Mouse (Mus musculus): ENCODE results near the gene Nap1l4. TPM values are rescaled to one million over a fixed set of nuclear protein-coding genes. Genes with fewer than 3 reads are reported as not detected.

Nap1l4 gene
- polyA plus RNA-seq, 1 experiment from 2014 or later = 227 TPM

- Histone ChIP-seq H3K4me2 (ENCODE audit: low read depth, low read length) (no peak overlapping the region), H3K9me3 (ENCODE audit: control insufficient read depth, low read length) (no peaks in the 10 kb centered on the region), H3K27me3 (ENCODE audit: control insufficient read depth, insufficient read depth, low read depth, low read length) (peaks cover 27% of the 10 kb centered on the region), H3K4me1 (replicated peaks; ENCODE audit: control insufficient read depth, insufficient read depth, low read length) (peaks cover 12% of the 10 kb centered on the region), H3K4me3 (ENCODE audit: low read length) (no peak overlapping the region), H3K36me3 (ENCODE audit: control insufficient read depth, insufficient read depth, low read length) (no peaks in the 10 kb centered on the region), H3K27ac (ENCODE audit: low read length) (no peak overlapping the region), H3K9ac (ENCODE audit: low read length) (no peak overlapping the region)
- WGBS = 92% methylated on average over 4 of the region's 4 CpGs
- no peak for ATAC-seq (ENCODE audit: low read depth)
Observed at GRCm38 (mm10) chr7:143498584-143498983, 50.3 kb downstream of the Nap1l4 start.

- Histone ChIP-seq H3K27me3 (ENCODE audit: control insufficient read depth, insufficient read depth, low read depth, low read length) (no peaks in the 10 kb centered on the region; the same call in 1 of the 2 replicates), H3K4me3 (ENCODE audit: low read length) (no peak overlapping the region), H3K27ac (ENCODE audit: low read length) (no peak overlapping the region), H3K9me3 (ENCODE audit: control insufficient read depth, low read length) (no peaks in the 10 kb centered on the region), H3K36me3 (ENCODE audit: control insufficient read depth, insufficient read depth, low read length) (no peaks in the 10 kb centered on the region), H3K9ac (ENCODE audit: low read length) (no peak overlapping the region), H3K4me1 (replicated peaks; ENCODE audit: control insufficient read depth, insufficient read depth, low read length) (no peaks in the 10 kb centered on the region), H3K4me2 (ENCODE audit: low read depth, low read length) (no peak overlapping the region)
- no peak for ATAC-seq (ENCODE audit: low read depth)
- WGBS = 71% methylated on average over 8 of the region's 8 CpGs
Observed at GRCm38 (mm10) chr7:143495104-143495961, 53.6 kb downstream of the Nap1l4 start.

GRCm38 (mm10) chr7:143493616-143494126 is 55.2 kb downstream of the Nap1l4 start:
- Histone ChIP-seq H3K9me3 (ENCODE audit: control insufficient read depth, low read length) (no peaks in the 10 kb centered on the region), H3K4me1 (replicated peaks; ENCODE audit: control insufficient read depth, insufficient read depth, low read length) (no peaks in the 10 kb centered on the region), H3K4me2 (ENCODE audit: low read depth, low read length) (no peak overlapping the region), H3K36me3 (ENCODE audit: control insufficient read depth, insufficient read depth, low read length) (no peaks in the 10 kb centered on the region), H3K9ac (ENCODE audit: low read length) (no peak overlapping the region), H3K27me3 (ENCODE audit: control insufficient read depth, insufficient read depth, low read depth, low read length) (no peaks in the 10 kb centered on the region; the same call in 1 of the 2 replicates), H3K4me3 (ENCODE audit: low read length) (no peak overlapping the region), H3K27ac (ENCODE audit: low read length) (no peak overlapping the region)
- ATAC-seq (ENCODE audit: low read depth) = peak; percentile 46; the same call in 1 of the 2 replicates
- WGBS = 46% methylated on average over 6 of the region's 6 CpGs

- no peaks in the 10 kb centered on the region for H3K36me3 ChIP-seq (ENCODE audit: control insufficient read depth, insufficient read depth, low read length)
- H3K4me3 ChIP-seq (ENCODE audit: low read length) = no peak overlapping the region
- WGBS = 76% methylated on average over 6 of the region's 6 CpGs
- no peak overlapping the region for H3K4me2 ChIP-seq (ENCODE audit: low read depth, low read length)
- no peaks in the 10 kb centered on the region for H3K4me1 ChIP-seq (replicated peaks; ENCODE audit: control insufficient read depth, insufficient read depth, low read length)
- H3K27me3 ChIP-seq (ENCODE audit: control insufficient read depth, insufficient read depth, low read depth, low read length) = no peaks in the 10 kb centered on the region
- no peak overlapping the region for H3K9ac ChIP-seq (ENCODE audit: low read length)
- ATAC-seq (ENCODE audit: low read depth) = no peak
- H3K27ac ChIP-seq (ENCODE audit: low read length) = no peak overlapping the region
- no peaks in the 10 kb centered on the region for H3K9me3 ChIP-seq (ENCODE audit: control insufficient read depth, low read length)
Observed at GRCm38 (mm10) chr7:143489735-143490134, 59.2 kb downstream of the Nap1l4 start.

- Histone ChIP-seq H3K27me3 (ENCODE audit: control insufficient read depth, insufficient read depth, low read depth, low read length) (no peaks in the 10 kb centered on the region; the same call in 1 of the 2 replicates), H3K27ac (ENCODE audit: low read length) (no peak overlapping the region), H3K9me3 (ENCODE audit: control insufficient read depth, low read length) (no peaks in the 10 kb centered on the region), H3K36me3 (ENCODE audit: control insufficient read depth, insufficient read depth, low read length) (no peaks in the 10 kb centered on the region), H3K4me2 (ENCODE audit: low read depth, low read length) (no peak overlapping the region), H3K9ac (ENCODE audit: low read length) (no peak overlapping the region), H3K4me1 (replicated peaks; ENCODE audit: control insufficient read depth, insufficient read depth, low read length) (no peaks in the 10 kb centered on the region), H3K4me3 (ENCODE audit: low read length) (no peak overlapping the region)
- ATAC-seq (ENCODE audit: low read depth) = 0 out of 2 replicates have a peak, but pooled peaks have one; percentile 23
- WGBS = 9% methylated on average over 6 of the region's 6 CpGs
Observed at GRCm38 (mm10) chr7:143482541-143482940, 66.4 kb downstream of the Nap1l4 start.

GRCm38 (mm10) chr7:143481806-143482387 is 67.0 kb downstream of the Nap1l4 start:
- Histone ChIP-seq H3K9me3 (ENCODE audit: control insufficient read depth, low read length) (no peaks in the 10 kb centered on the region), H3K27me3 (ENCODE audit: control insufficient read depth, insufficient read depth, low read depth, low read length) (no peaks in the 10 kb centered on the region; the same call in 1 of the 2 replicates), H3K36me3 (ENCODE audit: control insufficient read depth, insufficient read depth, low read length) (no peaks in the 10 kb centered on the region), H3K9ac (ENCODE audit: low read length) (no peak overlapping the region), H3K4me3 (ENCODE audit: low read length) (no peak overlapping the region), H3K4me1 (replicated peaks; ENCODE audit: control insufficient read depth, insufficient read depth, low read length) (no peaks in the 10 kb centered on the region), H3K4me2 (ENCODE audit: low read depth, low read length) (no peak overlapping the region), H3K27ac (ENCODE audit: low read length) (no peak overlapping the region)
- ATAC-seq (ENCODE audit: low read depth) = no peak
- WGBS = 34% methylated on average over 5 of the region's 5 CpGs

- H3K4me1 ChIP-seq (replicated peaks; ENCODE audit: control insufficient read depth, insufficient read depth, low read length) = no peaks in the 10 kb centered on the region
- no peak overlapping the region for H3K4me2 ChIP-seq (ENCODE audit: low read depth, low read length)
- no peaks in the 10 kb centered on the region for H3K36me3 ChIP-seq (ENCODE audit: control insufficient read depth, insufficient read depth, low read length)
- no peak overlapping the region for H3K9ac ChIP-seq (ENCODE audit: low read length)
- peak; percentile 41 for ATAC-seq (ENCODE audit: low read depth)
- H3K4me3 ChIP-seq (ENCODE audit: low read length) = no peak overlapping the region
- no peaks in the 10 kb centered on the region; the same call in 1 of the 2 replicates for H3K27me3 ChIP-seq (ENCODE audit: control insufficient read depth, insufficient read depth, low read depth, low read length)
- H3K9me3 ChIP-seq (ENCODE audit: control insufficient read depth, low read length) = no peaks in the 10 kb centered on the region
- H3K27ac ChIP-seq (ENCODE audit: low read length) = no peak overlapping the region
- 26% methylated on average over 13 of the region's 13 CpGs for WGBS
Observed at GRCm38 (mm10) chr7:143480498-143480897, 68.4 kb downstream of the Nap1l4 start.

GRCm38 (mm10) chr7:143477800-143478199 is 71.1 kb downstream of the Nap1l4 start:
- 83% methylated on average over 5 of the region's 5 CpGs for WGBS

GRCm38 (mm10) chr7:143476702-143477335 is 72.1 kb downstream of the Nap1l4 start:
- no peak for ATAC-seq (ENCODE audit: low read depth)
- 83% methylated on average over 3 of the region's 3 CpGs for WGBS
- H3K36me3 ChIP-seq (ENCODE audit: control insufficient read depth, insufficient read depth, low read length) = no peaks in the 10 kb centered on the region
- H3K27ac ChIP-seq (ENCODE audit: low read length) = no peak overlapping the region
- H3K4me2 ChIP-seq (ENCODE audit: low read depth, low read length) = no peak overlapping the region
- no peak overlapping the region for H3K4me3 ChIP-seq (ENCODE audit: low read length)
- no peak overlapping the region for H3K9ac ChIP-seq (ENCODE audit: low read length)
- no peaks in the 10 kb centered on the region; the same call in 1 of the 2 replicates for H3K27me3 ChIP-seq (ENCODE audit: control insufficient read depth, insufficient read depth, low read depth, low read length)
- H3K9me3 ChIP-seq (ENCODE audit: control insufficient read depth, low read length) = no peaks in the 10 kb centered on the region
- H3K4me1 ChIP-seq (replicated peaks; ENCODE audit: control insufficient read depth, insufficient read depth, low read length) = no peaks in the 10 kb centered on the region

More at GRCm38 (mm10) chr7:143477800-143478199, 71.1 kb downstream of the Nap1l4 start:
- no peak overlapping the region for H3K4me2 ChIP-seq (ENCODE audit: low read depth, low read length)
- H3K27me3 ChIP-seq (ENCODE audit: control insufficient read depth, insufficient read depth, low read depth, low read length) = no peaks in the 10 kb centered on the region; the same call in 1 of the 2 replicates
- H3K4me3 ChIP-seq (ENCODE audit: low read length) = no peak overlapping the region
- no peak overlapping the region for H3K9ac ChIP-seq (ENCODE audit: low read length)
- no peaks in the 10 kb centered on the region for H3K36me3 ChIP-seq (ENCODE audit: control insufficient read depth, insufficient read depth, low read length)
- no peaks in the 10 kb centered on the region for H3K4me1 ChIP-seq (replicated peaks; ENCODE audit: control insufficient read depth, insufficient read depth, low read length)
- no peaks in the 10 kb centered on the region for H3K9me3 ChIP-seq (ENCODE audit: control insufficient read depth, low read length)
- no peak overlapping the region for H3K27ac ChIP-seq (ENCODE audit: low read length)
- ATAC-seq (ENCODE audit: low read depth) = no peak
